Mouse (Mus musculus) cerebellum, adult 8-10 months (tissue): ENCODE data around the gene Gda.

Experiments used
- DNase-seq: peaks from one replicate; pipeline ENCODE4 v3.0.0; 2022

The Gda gene

GRCm38 (mm10) chr19:21372395-21373072 is 100.7 kb downstream of the Gda start:
- DNase-seq: no peak

GRCm38 (mm10) chr19:21371337-21371736 is 101.9 kb downstream of the Gda start:
- no peak for DNase-seq

- DNase-seq: no peak
These were observed 102.5 kb downstream of the Gda start for GRCm38 (mm10) chr19:21370782-21371181.

DNA sequence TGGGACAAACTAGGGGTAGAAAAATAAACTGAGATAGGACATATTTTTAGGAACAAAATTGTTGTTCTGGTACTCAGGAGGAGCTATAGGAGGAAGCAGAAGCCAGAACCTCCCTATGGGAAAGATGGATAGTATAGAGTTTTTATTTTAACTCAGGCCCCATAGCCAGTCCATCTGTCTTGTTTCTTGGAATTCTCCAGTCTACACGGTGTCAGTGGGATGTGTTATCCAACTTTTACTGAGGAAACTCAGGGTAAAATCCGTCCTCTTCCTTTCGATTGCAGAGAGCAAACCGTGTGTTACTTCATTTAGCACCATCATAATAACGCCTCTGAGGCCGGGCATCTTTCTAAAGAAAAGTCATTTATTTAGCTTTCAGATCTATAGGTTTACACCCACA is 104.1 kb downstream of the Gda start:
- DNase-seq: no peak

GRCm38 (mm10) chr19:21368595-21368994 is 104.7 kb downstream of the Gda start:
- no peak for DNase-seq

DNA sequence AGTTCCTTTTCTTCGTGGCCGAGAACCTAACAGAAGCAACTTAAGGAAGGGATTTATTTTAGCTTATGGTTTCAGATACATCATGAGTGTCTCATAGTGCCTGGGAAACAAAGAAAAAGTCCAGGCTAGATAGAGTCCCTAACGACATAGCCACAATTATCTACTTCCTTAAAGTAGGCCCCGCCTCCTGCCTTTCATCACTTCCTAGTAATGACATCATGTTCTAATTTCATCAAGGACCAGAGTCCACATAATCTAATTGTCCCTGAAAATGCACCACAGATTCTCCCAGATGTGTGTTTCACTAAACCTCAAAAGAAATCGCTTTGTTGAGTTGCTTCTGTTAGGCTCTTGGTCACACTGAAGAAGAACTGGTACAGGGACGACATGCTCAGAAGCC is 115.5 kb downstream of the Gda start:
- no peak for DNase-seq

- no peak for DNase-seq
These were observed 123.6 kb downstream of the Gda start for GRCm38 (mm10) chr19:21349634-21350033.

DNA sequence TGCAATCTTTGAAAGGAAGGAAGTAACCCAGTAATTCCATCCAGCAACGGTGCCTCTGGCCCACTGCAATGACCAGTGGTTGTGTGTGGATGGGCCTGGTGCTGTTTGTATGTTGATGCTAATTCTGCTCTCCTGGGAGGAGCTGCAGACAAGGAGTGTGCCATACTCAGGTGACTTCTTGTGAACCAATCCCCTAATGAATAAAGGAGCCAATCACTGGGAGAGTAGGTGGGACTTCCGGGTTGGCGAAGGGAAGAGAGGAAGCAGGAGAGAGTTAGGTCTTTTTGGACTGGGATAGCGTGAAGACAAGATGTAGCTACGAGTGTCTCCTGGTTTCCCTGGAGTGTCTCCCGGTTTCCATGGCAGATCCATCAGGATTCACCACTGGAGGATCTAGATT is 126.6 kb downstream of the Gda start:
- no peak for DNase-seq
